Mouse (Mus musculus) liver, adult 2 months (tissue): ENCODE results near the gene Ogg1. TPM values are rescaled to one million over a fixed set of nuclear protein-coding genes. Genes with fewer than 3 reads are reported as not detected.

Experiments
- DNase-seq: peaks from one replicate; pipeline ENCODE4 v3.0.0-alpha.2; 2011; ENCODE audit warnings: low read depth, low spot score; ENCODE audit errors: extremely low read depth
- H3K27ac ChIP-seq: fragments of 200-500 bp; replicated peaks from 2 replicates; pipeline ENCODE4 v1.5.1; 2012; ENCODE audit warnings: low read depth, mild to moderate bottlenecking, control low read depth, inconsistent platforms, low read length; ENCODE audit not compliant: insufficient read depth
- H3K27me3 ChIP-seq: fragments of 200-500 bp; 2 replicates; pipeline ENCODE4 v1.6.1; 2012; ENCODE audit warnings: mild to moderate bottlenecking, moderate library complexity, low read length, inconsistent platforms; ENCODE audit not compliant: control insufficient read depth, insufficient read depth
- H3K36me3 ChIP-seq: fragments of 200-500 bp; 2 replicates; pipeline ENCODE4 v1.6.1; 2012; ENCODE audit warnings: low read length, inconsistent platforms; ENCODE audit not compliant: control insufficient read depth, insufficient read depth
- H3K4me1 ChIP-seq: fragments of 200-500 bp; 2 replicates; pipeline ENCODE4 v1.6.1; 2011; ENCODE audit warnings: low read length; ENCODE audit not compliant: control insufficient read depth, insufficient read depth
- H3K4me3 ChIP-seq: fragments of 200-500 bp; 2 replicates; pipeline ENCODE4 v1.5.1; 2011; ENCODE audit warnings: low read depth, mild to moderate bottlenecking, control low read depth, low read length, moderate library complexity; ENCODE audit not compliant: insufficient read depth
- H3K79me2 ChIP-seq: fragments of 200-500 bp; 2 replicates; pipeline ENCODE4 v1.6.1; 2012; ENCODE audit warnings: inconsistent platforms, mild to moderate bottlenecking, low read length, moderate library complexity; ENCODE audit not compliant: control insufficient read depth, insufficient read depth
- H3K9ac ChIP-seq: fragments of 200-500 bp; 2 replicates; pipeline ENCODE4 v1.6.1; 2012; ENCODE audit warnings: low read depth, mild to moderate bottlenecking, control low read depth, inconsistent platforms, low read length
- CTCF ChIP-seq: fragments of 200-500 bp; IDR thresholded peaks from 2 replicates; pipeline ENCODE4 v1.5.1; 2011; ENCODE audit warnings: low read depth, low read length, control low read depth
- POLR2A ChIP-seq: fragments of 200-500 bp; IDR thresholded peaks from 2 replicates; pipeline ENCODE4 v1.6.1; 2011; ENCODE audit warnings: low read length, control low read depth; ENCODE audit not compliant: insufficient read depth; ENCODE audit errors: extremely low read depth
- WGBS: fragments of 180-500 bp; shearing (Covaris S2); methylation state at CpG from one replicate; pipeline ENCODE4 v1.1.7; 2018; 5-methylcytosine and 5-hydroxymethylcytosine counted together
- polyA plus RNA-seq: library from polyadenylated mRNA; depleted of rRNA; stranded (reverse); fragments of >200 nt; gene quantifications from 2 replicates; pipeline ENCODE4 v1.2.3, GENCODE M21; 2012
- total RNA-seq: library from RNA; depleted of rRNA; stranded (reverse); fragments of >200 nt; gene quantifications from 2 replicates; pipeline ENCODE4 v1.2.3, GENCODE M21; 2014

Gene Ogg1
- total and polyA plus RNA-seq, 2 experiments, result 4.8 to 10.4 TPM

- no peak for TF ChIP-seq CTCF
- no peak for TF ChIP-seq POLR2A
- no peaks in the 10 kb centered on the region for H3K79me2 ChIP-seq
- peaks cover 22% of the 10 kb centered on the region; the same call in 1 of the 2 replicates for H3K36me3 ChIP-seq
- H3K27me3 ChIP-seq, result no peaks in the 10 kb centered on the region
- DNase-seq, result peak; percentile 45
- no peaks in the 10 kb centered on the region for H3K4me1 ChIP-seq
- 75% methylated on average over 14 of the region's 14 CpGs for WGBS
- peak overlapping the region; percentile 11; the same call in 1 of the 2 replicates for H3K27ac ChIP-seq
- H3K9ac ChIP-seq, result no peak overlapping the region
- no peak overlapping the region for H3K4me3 ChIP-seq
These were observed 6.6 kb downstream of the Ogg1 start for GRCm38 (mm10) chr6:113333137-113333950.

GRCm38 (mm10) chr6:113334216-113334615 lies 7.4 kb downstream of the Ogg1 start:
- Histone ChIP-seq H3K79me2 (no peaks in the 10 kb centered on the region), H3K4me3 (no peak overlapping the region), H3K27ac (no peak overlapping the region), H3K36me3 (peaks cover 22% of the 10 kb centered on the region; the same call in 1 of the 2 replicates), H3K4me1 (no peaks in the 10 kb centered on the region), H3K9ac (no peak overlapping the region), H3K27me3 (no peaks in the 10 kb centered on the region)
- WGBS, result 79% methylated on average over 6 of the region's 6 CpGs
- TF ChIP-seq POLR2A (no peak), CTCF (no peak)
- no peak for DNase-seq

- H3K27ac ChIP-seq, result no peak overlapping the region
- H3K4me3 ChIP-seq, result no peak overlapping the region
- H3K79me2 ChIP-seq, result no peaks in the 10 kb centered on the region
- H3K27me3 ChIP-seq, result no peaks in the 10 kb centered on the region
- no peak for TF ChIP-seq CTCF
- no peak for TF ChIP-seq POLR2A
- no peak overlapping the region for H3K9ac ChIP-seq
- DNase-seq, result peak; percentile 32
- H3K36me3 ChIP-seq, result peaks cover 16% of the 10 kb centered on the region; the same call in 1 of the 2 replicates
- 60% methylated on average over 8 of the region's 8 CpGs for WGBS
- H3K4me1 ChIP-seq, result no peaks in the 10 kb centered on the region
These were observed 10.3 kb downstream of the Ogg1 start for GRCm38 (mm10) chr6:113336852-113337620.

- H3K27me3 ChIP-seq, result no peaks in the 10 kb centered on the region
- H3K4me3 ChIP-seq, result no peak overlapping the region
- TF ChIP-seq CTCF (no peak), POLR2A (no peak)
- H3K36me3 ChIP-seq, result peaks cover 3% of the 10 kb centered on the region; the same call in 1 of the 2 replicates
- H3K4me1 ChIP-seq, result peaks cover 5% of the 10 kb centered on the region
- WGBS, result 86% methylated on average over 6 of the region's 6 CpGs
- no peak for DNase-seq
- no peak overlapping the region for H3K9ac ChIP-seq
- H3K27ac ChIP-seq, result no peak overlapping the region
- H3K79me2 ChIP-seq, result no peaks in the 10 kb centered on the region
These were observed 14.8 kb downstream of the Ogg1 start for GRCm38 (mm10) chr6:113341574-113341973.

GRCm38 (mm10) chr6:113342297-113342696 lies 15.5 kb downstream of the Ogg1 start:
- Histone ChIP-seq H3K79me2 (no peaks in the 10 kb centered on the region), H3K27ac (no peak overlapping the region), H3K9ac (no peak overlapping the region), H3K4me3 (no peak overlapping the region), H3K4me1 (peaks cover 5% of the 10 kb centered on the region), H3K27me3 (no peaks in the 10 kb centered on the region), H3K36me3 (peaks cover 2% of the 10 kb centered on the region; the same call in 1 of the 2 replicates)
- no peak for DNase-seq
- 74% methylated on average over 3 of the region's 7 CpGs for WGBS
- no peak for TF ChIP-seq POLR2A
- no peak for TF ChIP-seq CTCF
